Mouse (Mus musculus): ENCODE results near the gene Adcy1. TPM values are rescaled to one million over a fixed set of nuclear protein-coding genes. Genes with fewer than 3 reads are reported as not detected.

The Adcy1 gene
- total RNA-seq, 2 experiments from 2014 or later = not detected

- ATAC-seq (ENCODE audit: poor library complexity, severe bottlenecking) = no peak
Measured at GRCm38 (mm10) chr11:7068479-7069235, 5.4 kb downstream of the Adcy1 start.

- ATAC-seq (ENCODE audit: poor library complexity, severe bottlenecking) = no peak
Measured at GRCm38 (mm10) chr11:7069762-7070161, 6.5 kb downstream of the Adcy1 start.

- no peak for ATAC-seq (ENCODE audit: poor library complexity, severe bottlenecking)
Measured at GRCm38 (mm10) chr11:7071617-7072016, 8.3 kb downstream of the Adcy1 start.

- no peak for ATAC-seq (ENCODE audit: poor library complexity, severe bottlenecking)
Measured at GRCm38 (mm10) chr11:7073556-7073955, 10.3 kb downstream of the Adcy1 start.

- no peak for ATAC-seq (ENCODE audit: poor library complexity, severe bottlenecking)
Measured at GRCm38 (mm10) chr11:7076510-7076909, 13.2 kb downstream of the Adcy1 start.

GRCm38 (mm10) chr11:7081893-7082292 lies 18.6 kb downstream of the Adcy1 start:
- ATAC-seq (ENCODE audit: poor library complexity, severe bottlenecking) = no peak

- ATAC-seq (ENCODE audit: poor library complexity, severe bottlenecking) = no peak
Measured at GRCm38 (mm10) chr11:7083911-7084310, 20.6 kb downstream of the Adcy1 start.

- ATAC-seq (ENCODE audit: poor library complexity, severe bottlenecking) = no peak
Measured at GRCm38 (mm10) chr11:7085184-7085583, 21.9 kb downstream of the Adcy1 start.

GRCm38 (mm10) chr11:7091120-7091519 lies 27.8 kb downstream of the Adcy1 start:
- no peak for ATAC-seq (ENCODE audit: poor library complexity, severe bottlenecking)

- no peak for ATAC-seq (ENCODE audit: poor library complexity, severe bottlenecking)
Measured at GRCm38 (mm10) chr11:7094844-7095243, 31.6 kb downstream of the Adcy1 start.

GRCm38 (mm10) chr11:7101674-7102073 lies 38.4 kb downstream of the Adcy1 start:
- no peak for ATAC-seq (ENCODE audit: poor library complexity, severe bottlenecking)

- ATAC-seq (ENCODE audit: poor library complexity, severe bottlenecking) = no peak
Measured at GRCm38 (mm10) chr11:7102256-7103194, 39.2 kb downstream of the Adcy1 start.

GRCm38 (mm10) chr11:7105337-7105736 lies 42.0 kb downstream of the Adcy1 start:
- ATAC-seq (ENCODE audit: poor library complexity, severe bottlenecking) = no peak

- no peak for ATAC-seq (ENCODE audit: poor library complexity, severe bottlenecking)
Measured at GRCm38 (mm10) chr11:7109131-7109530, 45.8 kb downstream of the Adcy1 start.

- no peak for ATAC-seq (ENCODE audit: poor library complexity, severe bottlenecking)
Measured at GRCm38 (mm10) chr11:7113046-7113445, 49.8 kb downstream of the Adcy1 start.

GRCm38 (mm10) chr11:7113687-7114086 lies 50.4 kb downstream of the Adcy1 start:
- ATAC-seq (ENCODE audit: poor library complexity, severe bottlenecking) = no peak

GRCm38 (mm10) chr11:7114312-7114711 lies 51.0 kb downstream of the Adcy1 start:
- no peak for ATAC-seq (ENCODE audit: poor library complexity, severe bottlenecking)

GRCm38 (mm10) chr11:7116647-7117046 lies 53.4 kb downstream of the Adcy1 start:
- ATAC-seq (ENCODE audit: poor library complexity, severe bottlenecking) = no peak

- no peak for ATAC-seq (ENCODE audit: poor library complexity, severe bottlenecking)
Measured at GRCm38 (mm10) chr11:7129319-7130051, 66.2 kb downstream of the Adcy1 start.

- ATAC-seq (ENCODE audit: poor library complexity, severe bottlenecking) = no peak
Measured at GRCm38 (mm10) chr11:7132736-7133387, 69.6 kb downstream of the Adcy1 start.

- no peak for ATAC-seq (ENCODE audit: poor library complexity, severe bottlenecking)
Measured at GRCm38 (mm10) chr11:7133736-7134135, 70.4 kb downstream of the Adcy1 start.

Data from megakaryocyte, adult 5-6 weeks (primary cell).